Mouse (Mus musculus): ENCODE data around the gene Rnf115. TPM values are rescaled to one million over a fixed set of nuclear protein-coding genes. Genes with fewer than 3 reads are reported as not detected.
A peak's percentile ranks its signal among the peaks of the same experiment; 100 is the strongest.

Rnf115 gene
- polyA plus RNA-seq, 1 experiment from 2014 or later: 43.6 TPM

GRCm38 (mm10) chr3:96706217-96706616, 21.2 kb upstream of the Rnf115 start:
- Histone ChIP-seq H3K9ac (ENCODE audit: low read depth, low read length) (no peak overlapping the region), H3K27me3 (replicated peaks; ENCODE audit: control insufficient read depth, insufficient read depth, low read length) (no peaks in the 10 kb centered on the region), H3K36me3 (ENCODE audit: control insufficient read depth, insufficient read depth, low read length) (peaks cover 13% of the 10 kb centered on the region), H3K4me1 (ENCODE audit: control insufficient read depth, insufficient read depth, low read length) (no peaks in the 10 kb centered on the region), H3K9me3 (ENCODE audit: control insufficient read depth, low read length) (no peaks in the 10 kb centered on the region), H3K4me2 (ENCODE audit: low read depth, low read length) (no peak overlapping the region), H3K27ac (ENCODE audit: low read length) (no peak overlapping the region), H3K4me3 (ENCODE audit: low read length) (no peak overlapping the region)
- WGBS: 92% methylated on average over 11 of the region's 11 CpGs
- ATAC-seq: no peak

- Histone ChIP-seq H3K27ac (ENCODE audit: low read length) (no peak overlapping the region), H3K9ac (ENCODE audit: low read depth, low read length) (no peak overlapping the region), H3K4me1 (ENCODE audit: control insufficient read depth, insufficient read depth, low read length) (no peaks in the 10 kb centered on the region), H3K9me3 (ENCODE audit: control insufficient read depth, low read length) (no peaks in the 10 kb centered on the region), H3K27me3 (replicated peaks; ENCODE audit: control insufficient read depth, insufficient read depth, low read length) (no peaks in the 10 kb centered on the region), H3K4me3 (ENCODE audit: low read length) (no peak overlapping the region), H3K36me3 (ENCODE audit: control insufficient read depth, insufficient read depth, low read length) (peaks cover 13% of the 10 kb centered on the region), H3K4me2 (ENCODE audit: low read depth, low read length) (no peak overlapping the region)
- whole genome bisulfite sequencing: 74% methylated on average over 7 of the region's 7 CpGs
- ATAC-seq: no peak
Observed at GRCm38 (mm10) chr3:96706984-96707383, 20.5 kb upstream of the Rnf115 start.

GRCm38 (mm10) chr3:96707903-96708683, 19.4 kb upstream of the Rnf115 start, which contains the start of gene Nudt17:
TSS of gene Nudt17 (minus strand) at chr3:96708562.
- Histone ChIP-seq H3K36me3 (ENCODE audit: control insufficient read depth, insufficient read depth, low read length) (peaks cover 14% of the 10 kb centered on the region), H3K9me3 (ENCODE audit: control insufficient read depth, low read length) (no peaks in the 10 kb centered on the region), H3K27ac (ENCODE audit: low read length) (no peak within 1 kb of the TSS), H3K9ac (ENCODE audit: low read depth, low read length) (peak within 1 kb of the TSS; percentile 75), H3K4me2 (ENCODE audit: low read depth, low read length) (peak within 1 kb of the TSS; percentile 95), H3K27me3 (replicated peaks; ENCODE audit: control insufficient read depth, insufficient read depth, low read length) (no peaks in the 10 kb centered on the region), H3K4me1 (ENCODE audit: control insufficient read depth, insufficient read depth, low read length) (no peaks in the 10 kb centered on the region), H3K4me3 (ENCODE audit: low read length) (peak within 1 kb of the TSS; percentile 61)
- ATAC-seq: peak; percentile 91
- 5% methylated on average over 42 of the region's 42 CpGs for WGBS

- no peak overlapping the region for H3K4me3 ChIP-seq (ENCODE audit: low read length)
- peak overlapping the region; percentile 95; the same call in 1 of the 2 replicates for H3K4me2 ChIP-seq (ENCODE audit: low read depth, low read length)
- no peaks in the 10 kb centered on the region for H3K4me1 ChIP-seq (ENCODE audit: control insufficient read depth, insufficient read depth, low read length)
- no peak overlapping the region for H3K27ac ChIP-seq (ENCODE audit: low read length)
- ATAC-seq: peak; percentile 38
- no peaks in the 10 kb centered on the region for H3K9me3 ChIP-seq (ENCODE audit: control insufficient read depth, low read length)
- 50% methylated on average over 2 of the region's 2 CpGs for WGBS
- no peak overlapping the region for H3K9ac ChIP-seq (ENCODE audit: low read depth, low read length)
- H3K27me3 ChIP-seq (replicated peaks; ENCODE audit: control insufficient read depth, insufficient read depth, low read length): no peaks in the 10 kb centered on the region
- peaks cover 17% of the 10 kb centered on the region for H3K36me3 ChIP-seq (ENCODE audit: control insufficient read depth, insufficient read depth, low read length)
Observed at GRCm38 (mm10) chr3:96708684-96709064, 18.8 kb upstream of the Rnf115 start.

- Histone ChIP-seq H3K9ac (ENCODE audit: low read depth, low read length) (no peak overlapping the region), H3K27me3 (replicated peaks; ENCODE audit: control insufficient read depth, insufficient read depth, low read length) (no peaks in the 10 kb centered on the region), H3K4me3 (ENCODE audit: low read length) (no peak overlapping the region), H3K4me2 (ENCODE audit: low read depth, low read length) (no peak overlapping the region), H3K4me1 (ENCODE audit: control insufficient read depth, insufficient read depth, low read length) (peaks cover 1% of the 10 kb centered on the region; the same call in 1 of the 2 replicates), H3K36me3 (ENCODE audit: control insufficient read depth, insufficient read depth, low read length) (peaks cover 15% of the 10 kb centered on the region; the same call in 1 of the 2 replicates), H3K27ac (ENCODE audit: low read length) (no peak overlapping the region), H3K9me3 (ENCODE audit: control insufficient read depth, low read length) (no peaks in the 10 kb centered on the region)
- WGBS: 80% methylated on average over 5 of the region's 5 CpGs
- no peak for ATAC-seq
Observed at GRCm38 (mm10) chr3:96714286-96714685, 13.2 kb upstream of the Rnf115 start.

- H3K4me3 ChIP-seq (ENCODE audit: low read length): no peak overlapping the region
- peaks cover 4% of the 10 kb centered on the region; the same call in 1 of the 2 replicates for H3K4me1 ChIP-seq (ENCODE audit: control insufficient read depth, insufficient read depth, low read length)
- 74% methylated on average over 2 of the region's 2 CpGs for WGBS
- H3K27ac ChIP-seq (ENCODE audit: low read length): no peak overlapping the region
- H3K27me3 ChIP-seq (replicated peaks; ENCODE audit: control insufficient read depth, insufficient read depth, low read length): no peaks in the 10 kb centered on the region
- peaks cover 13% of the 10 kb centered on the region; the same call in 1 of the 2 replicates for H3K36me3 ChIP-seq (ENCODE audit: control insufficient read depth, insufficient read depth, low read length)
- no peak for ATAC-seq
- H3K9ac ChIP-seq (ENCODE audit: low read depth, low read length): no peak overlapping the region
- H3K9me3 ChIP-seq (ENCODE audit: control insufficient read depth, low read length): no peaks in the 10 kb centered on the region
- no peak overlapping the region for H3K4me2 ChIP-seq (ENCODE audit: low read depth, low read length)
Observed at GRCm38 (mm10) chr3:96715854-96716253, 11.6 kb upstream of the Rnf115 start.

- H3K4me3 ChIP-seq (ENCODE audit: low read length): no peak overlapping the region
- H3K27me3 ChIP-seq (replicated peaks; ENCODE audit: control insufficient read depth, insufficient read depth, low read length): no peaks in the 10 kb centered on the region
- H3K27ac ChIP-seq (ENCODE audit: low read length): no peak overlapping the region
- peaks cover 5% of the 10 kb centered on the region; the same call in 1 of the 2 replicates for H3K36me3 ChIP-seq (ENCODE audit: control insufficient read depth, insufficient read depth, low read length)
- H3K9ac ChIP-seq (ENCODE audit: low read depth, low read length): no peak overlapping the region
- WGBS: 41% methylated on average over 14 of the region's 14 CpGs
- peaks cover 4% of the 10 kb centered on the region; the same call in 1 of the 2 replicates for H3K4me1 ChIP-seq (ENCODE audit: control insufficient read depth, insufficient read depth, low read length)
- no peak overlapping the region for H3K4me2 ChIP-seq (ENCODE audit: low read depth, low read length)
- no peaks in the 10 kb centered on the region for H3K9me3 ChIP-seq (ENCODE audit: control insufficient read depth, low read length)
- no peak for ATAC-seq
Observed at GRCm38 (mm10) chr3:96719173-96719572, 8.3 kb upstream of the Rnf115 start.

GRCm38 (mm10) chr3:96727828-96728633, 567 bp downstream of the Rnf115 start:
- Histone ChIP-seq H3K4me2 (ENCODE audit: low read depth, low read length) (peak overlapping the region; percentile 78), H3K9ac (ENCODE audit: low read depth, low read length) (peak overlapping the region; percentile 88), H3K27ac (ENCODE audit: low read length) (peak overlapping the region; percentile 74), H3K9me3 (ENCODE audit: control insufficient read depth, low read length) (no peaks in the 10 kb centered on the region), H3K36me3 (ENCODE audit: control insufficient read depth, insufficient read depth, low read length) (no peaks in the 10 kb centered on the region), H3K4me1 (ENCODE audit: control insufficient read depth, insufficient read depth, low read length) (peaks cover 27% of the 10 kb centered on the region), H3K4me3 (ENCODE audit: low read length) (peak overlapping the region; percentile 97), H3K27me3 (replicated peaks; ENCODE audit: control insufficient read depth, insufficient read depth, low read length) (no peaks in the 10 kb centered on the region)
- ATAC-seq: peak; percentile 60
- under 1% methylated on average over 42 of the region's 42 CpGs for WGBS

GRCm38 (mm10) chr3:96728634-96729402, 1.4 kb downstream of the Rnf115 start:
- peak overlapping the region; percentile 78 for H3K4me2 ChIP-seq (ENCODE audit: low read depth, low read length)
- WGBS: 44% methylated on average over 7 of the region's 7 CpGs
- peak overlapping the region; percentile 97 for H3K4me3 ChIP-seq (ENCODE audit: low read length)
- H3K4me1 ChIP-seq (ENCODE audit: control insufficient read depth, insufficient read depth, low read length): peaks cover 27% of the 10 kb centered on the region
- ATAC-seq: no peak
- H3K9me3 ChIP-seq (ENCODE audit: control insufficient read depth, low read length): no peaks in the 10 kb centered on the region
- H3K27me3 ChIP-seq (replicated peaks; ENCODE audit: control insufficient read depth, insufficient read depth, low read length): no peaks in the 10 kb centered on the region
- H3K9ac ChIP-seq (ENCODE audit: low read depth, low read length): peak overlapping the region; percentile 88
- peak overlapping the region; percentile 74; the same call in 1 of the 2 replicates for H3K27ac ChIP-seq (ENCODE audit: low read length)
- H3K36me3 ChIP-seq (ENCODE audit: control insufficient read depth, insufficient read depth, low read length): no peaks in the 10 kb centered on the region
